Mouse (Mus musculus): ENCODE data around the gene Nxn. TPM values are rescaled to one million over a fixed set of nuclear protein-coding genes. Genes with fewer than 3 reads are reported as not detected.

Gene Nxn
- polyA plus RNA-seq (2012; rRNA removed): 2.1 TPM in 2 replicates
- 1.9 and 2.5 TPM in 2 replicates for polyA plus RNA-seq (2014; fragmentation: Nextera tagmentation; extraction: Ambion mirVana)

DNA sequence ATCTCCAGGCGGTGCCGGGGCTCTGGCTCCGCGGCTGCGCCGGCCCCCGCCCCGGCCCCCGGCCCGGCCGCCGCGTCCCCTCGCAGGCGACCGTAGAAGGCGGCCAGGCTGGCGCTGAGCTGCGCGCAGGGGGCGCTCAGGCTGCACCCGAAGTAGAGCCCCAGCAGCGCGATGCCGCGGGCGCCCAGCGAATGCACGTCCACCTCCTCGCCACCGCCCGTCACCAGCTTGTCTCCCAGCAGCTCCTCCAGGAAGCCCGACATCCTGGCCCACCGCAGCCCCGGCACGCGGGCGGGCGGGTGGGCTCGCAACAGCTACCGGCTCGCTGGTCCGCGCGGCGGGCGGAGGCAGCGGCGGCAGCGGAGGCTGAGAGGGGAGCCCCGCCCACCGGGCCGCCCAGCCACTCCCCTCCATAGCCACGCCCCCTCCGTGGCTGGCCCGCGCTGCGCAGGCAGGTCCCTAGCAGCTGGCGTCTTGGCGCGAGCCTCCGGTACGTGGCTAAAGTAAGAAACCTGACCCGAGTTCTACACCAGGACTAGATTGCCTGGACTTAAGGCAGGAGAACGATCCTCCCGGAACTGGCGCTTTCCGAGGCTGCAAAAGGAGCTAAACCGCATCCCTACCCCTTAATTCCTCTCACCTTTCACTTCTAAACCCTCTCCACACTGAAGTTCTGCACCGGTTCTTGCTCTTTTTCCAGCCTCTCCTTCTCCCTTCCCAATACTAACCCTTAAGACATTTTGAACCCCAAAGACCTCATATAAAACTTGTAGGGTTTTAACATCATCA, at the start of gene Nxn:
Gene Nxn, minus strand, starts transcription at position 343 of the 789 bp plus-strand sequence.
- no peaks in the 10 kb centered on the region for H3K9me3 ChIP-seq (ENCODE audit: control insufficient read depth, low read length)
- H3K9ac ChIP-seq (replicated peaks): peak within 1 kb of the TSS; percentile 52
- peaks cover 2 to 3% of the 10 kb centered on the region in 2 experiments; a peak in 3 of 4 replicates for H3K4me1 ChIP-seq (replicated peaks; ENCODE audit: control insufficient read depth in 2 of 2, insufficient read depth in 2 of 2, low read length in 1 of 2)
- peak within 1 kb of the TSS; percentile 64 to 74 for H3K4me3 ChIP-seq (ENCODE audit: insufficient read depth in 1 of 2, low read depth in 2 of 2, low read length in 2 of 2)
- H3K27ac ChIP-seq: no peak within 1 kb of the TSS
- under 1% methylated on average over 51 of the region's 70 CpGs for WGBS (ENCODE audit: insufficient replicate concordance)
- peaks cover 10% of the 10 kb centered on the region for H3K27me3 ChIP-seq (ENCODE audit: control insufficient read depth, insufficient read depth, low read length)
- DNase-seq (ENCODE audit: low read depth in 3 of 3, low spot score in 3 of 3): peak; percentile 65 to 68 (median 68)
- H3K36me3 ChIP-seq (replicated peaks; ENCODE audit: control insufficient read depth, insufficient read depth, low read depth): no peaks in the 10 kb centered on the region
- TF ChIP-seq CTCF (IDR thresholded peaks at IDR 0.05; ENCODE audit: low read depth) (no peak), EP300 (IDR thresholded peaks at IDR 0.05; ENCODE audit: low read depth) (no peak)
- ATAC-seq (ENCODE audit: insufficient read depth): peak; percentile 89
- H3K4me2 ChIP-seq (ENCODE audit: low read depth): peak within 1 kb of the TSS; percentile 85

DNA sequence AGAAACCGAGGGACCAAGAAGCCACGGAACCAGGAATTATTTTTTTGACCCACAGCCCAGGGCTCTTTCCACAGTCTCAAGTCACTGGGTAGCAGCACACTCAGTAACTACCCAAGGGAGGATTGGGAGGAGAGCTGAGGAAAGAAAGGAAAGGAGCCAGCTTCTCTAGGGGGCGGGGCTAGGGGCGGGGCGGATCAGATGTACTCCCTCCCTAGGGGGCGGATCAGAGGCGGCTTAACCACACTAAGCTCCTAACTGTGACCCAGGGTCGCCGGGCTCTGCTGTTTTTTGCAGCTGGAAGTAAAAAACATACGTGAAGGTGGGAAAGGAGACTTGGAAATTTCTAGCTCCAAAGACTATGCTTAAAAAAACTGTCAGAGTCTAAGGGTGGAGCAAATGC, 47.3 kb upstream of the Nxn start:
- Histone ChIP-seq H3K4me1 (replicated peaks; ENCODE audit: control insufficient read depth in 2 of 2, insufficient read depth in 2 of 2, low read length in 1 of 2) (0 out of 4 replicates have a peak, but pooled peaks cover 0 to 5% of the 10 kb centered on the region in 2 experiments), H3K9ac (replicated peaks) (no peak overlapping the region), H3K27ac (no peak overlapping the region), H3K27me3 (ENCODE audit: control insufficient read depth, insufficient read depth, low read length) (no peaks in the 10 kb centered on the region), H3K4me2 (ENCODE audit: low read depth) (peak overlapping the region; percentile 11; the same call in 1 of the 2 replicates), H3K4me3 (ENCODE audit: insufficient read depth in 1 of 2, low read depth in 2 of 2, low read length in 2 of 2) (no peak overlapping the region), H3K9me3 (ENCODE audit: control insufficient read depth, low read length) (no peaks in the 10 kb centered on the region), H3K36me3 (replicated peaks; ENCODE audit: control insufficient read depth, insufficient read depth, low read depth) (no peaks in the 10 kb centered on the region)
- ATAC-seq (ENCODE audit: insufficient read depth) (no peak), DNase-seq (ENCODE audit: low read depth in 3 of 3, low spot score in 3 of 3) (peak in 2 of 3 experiments; percentile 16 to 20)
- 9% methylated on average over 10 of the region's 10 CpGs for WGBS (ENCODE audit: insufficient replicate concordance)
- TF ChIP-seq CTCF (IDR thresholded peaks at IDR 0.05; ENCODE audit: low read depth) (no peak), EP300 (IDR thresholded peaks at IDR 0.05; ENCODE audit: low read depth) (no peak)

GRCm38 (mm10) chr11:76445459-76445858, 46.5 kb upstream of the Nxn start:
- Histone ChIP-seq H3K4me2 (ENCODE audit: low read depth) (no peak overlapping the region), H3K4me3 (ENCODE audit: insufficient read depth in 1 of 2, low read depth in 2 of 2, low read length in 2 of 2) (no peak overlapping the region), H3K36me3 (replicated peaks; ENCODE audit: control insufficient read depth, insufficient read depth, low read depth) (no peaks in the 10 kb centered on the region), H3K27ac (no peak overlapping the region), H3K9ac (replicated peaks) (no peak overlapping the region), H3K9me3 (ENCODE audit: control insufficient read depth, low read length) (no peaks in the 10 kb centered on the region), H3K4me1 (replicated peaks; ENCODE audit: control insufficient read depth in 2 of 2, insufficient read depth in 2 of 2, low read length in 1 of 2) (0 out of 4 replicates have a peak, but pooled peaks cover 0 to 5% of the 10 kb centered on the region in 2 experiments), H3K27me3 (ENCODE audit: control insufficient read depth, insufficient read depth, low read length) (no peaks in the 10 kb centered on the region)
- WGBS (ENCODE audit: insufficient replicate concordance): 51% methylated on average over 8 of the region's 8 CpGs
- TF ChIP-seq CTCF (IDR thresholded peaks at IDR 0.05; ENCODE audit: low read depth): no peak
- no peak for TF ChIP-seq EP300 (IDR thresholded peaks at IDR 0.05; ENCODE audit: low read depth)
- DNase-seq (ENCODE audit: low read depth in 3 of 3, low spot score in 3 of 3): no peak
- no peak for ATAC-seq (ENCODE audit: insufficient read depth)

GRCm38 (mm10) chr11:76439666-76440065, 40.7 kb upstream of the Nxn start:
- Histone ChIP-seq H3K9me3 (ENCODE audit: control insufficient read depth, low read length) (no peaks in the 10 kb centered on the region), H3K27me3 (ENCODE audit: control insufficient read depth, insufficient read depth, low read length) (no peaks in the 10 kb centered on the region; the same call in 1 of the 2 replicates), H3K4me1 (replicated peaks; ENCODE audit: control insufficient read depth in 2 of 2, insufficient read depth in 2 of 2, low read length in 1 of 2) (no peaks in the 10 kb centered on the region), H3K36me3 (replicated peaks; ENCODE audit: control insufficient read depth, insufficient read depth, low read depth) (no peaks in the 10 kb centered on the region), H3K9ac (replicated peaks) (no peak overlapping the region), H3K4me3 (ENCODE audit: insufficient read depth in 1 of 2, low read depth in 2 of 2, low read length in 2 of 2) (no peak overlapping the region), H3K27ac (no peak overlapping the region), H3K4me2 (ENCODE audit: low read depth) (no peak overlapping the region)
- WGBS (ENCODE audit: insufficient replicate concordance): 18% methylated on average over 3 of the region's 3 CpGs
- no peak for TF ChIP-seq EP300 (IDR thresholded peaks at IDR 0.05; ENCODE audit: low read depth)
- no peak for TF ChIP-seq CTCF (IDR thresholded peaks at IDR 0.05; ENCODE audit: low read depth)
- no peak for DNase-seq (ENCODE audit: low read depth in 3 of 3, low spot score in 3 of 3)
- ATAC-seq (ENCODE audit: insufficient read depth): no peak

DNA sequence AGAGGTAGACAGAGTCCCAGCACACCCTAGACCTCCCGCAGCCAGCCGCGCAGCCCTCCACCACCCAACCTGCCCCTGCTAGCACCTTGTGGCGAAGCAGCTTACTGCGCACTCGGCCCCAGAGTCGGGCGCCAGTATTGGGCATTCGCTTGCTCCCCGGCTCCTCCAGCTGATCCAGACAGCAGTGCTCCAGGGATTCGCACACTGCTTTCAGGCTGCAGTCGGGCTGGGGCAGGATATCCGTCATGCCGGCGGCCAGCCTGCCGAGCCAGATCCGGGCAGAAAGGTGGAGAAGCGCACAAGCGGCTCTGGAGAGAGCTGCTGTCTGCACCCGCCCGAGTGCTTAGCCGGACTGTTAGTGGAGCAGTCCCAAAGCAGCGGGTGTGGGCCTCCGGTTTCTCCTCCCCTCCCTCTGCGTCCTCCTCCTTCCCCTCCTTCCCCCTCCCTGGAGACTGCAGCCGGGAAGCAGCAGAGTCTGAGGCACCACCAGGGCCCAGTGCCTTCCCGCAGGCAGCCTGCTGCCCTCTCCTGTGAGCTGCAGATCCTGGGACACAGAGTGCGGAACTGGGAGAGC, 38.0 kb upstream of the Nxn start:
- H3K4me2 ChIP-seq (ENCODE audit: low read depth): peak overlapping the region; percentile 6
- 26% methylated on average over 28 of the region's 28 CpGs for whole genome bisulfite sequencing (ENCODE audit: insufficient replicate concordance)
- H3K9ac ChIP-seq (replicated peaks): no peak overlapping the region

More for the DNA sequence above, 38.0 kb upstream of the Nxn start:
- Histone ChIP-seq H3K9me3 (ENCODE audit: control insufficient read depth, low read length) (no peaks in the 10 kb centered on the region), H3K27me3 (ENCODE audit: control insufficient read depth, insufficient read depth, low read length) (no peaks in the 10 kb centered on the region; the same call in 1 of the 2 replicates), H3K4me3 (ENCODE audit: insufficient read depth in 1 of 2, low read depth in 2 of 2, low read length in 2 of 2) (no peak overlapping the region), H3K4me1 (replicated peaks; ENCODE audit: control insufficient read depth in 2 of 2, insufficient read depth in 2 of 2, low read length in 1 of 2) (no peaks in the 10 kb centered on the region), H3K36me3 (replicated peaks; ENCODE audit: control insufficient read depth, insufficient read depth, low read depth) (no peaks in the 10 kb centered on the region), H3K27ac (no peak overlapping the region)
- DNase-seq (ENCODE audit: low read depth in 3 of 3, low spot score in 3 of 3) (no peak), ATAC-seq (ENCODE audit: insufficient read depth) (no peak)
- TF ChIP-seq CTCF (IDR thresholded peaks at IDR 0.05; ENCODE audit: low read depth): no peak
- no peak for TF ChIP-seq EP300 (IDR thresholded peaks at IDR 0.05; ENCODE audit: low read depth)

All from liver, embryonic 14.5 days (tissue).